Mouse (Mus musculus) midbrain, embryonic 14.5 days (tissue): ENCODE results near the gene Pnck. TPM values are rescaled to one million over a fixed set of nuclear protein-coding genes. Genes with fewer than 3 reads are reported as not detected.

Experiments
- ATAC-seq: fragments of 200-750 bp; cut with Nextera tagmentation; 2 replicates; pipeline ENCODE4 v1.8.0; 2017; ENCODE audit warnings: moderate number of reproducible peaks, moderate library complexity; ENCODE audit not compliant: low FRiP score, low TSS enrichment
- DNase-seq: peaks from one replicate; pipeline ENCODE4 v3.0.0-alpha.2; 2015
- H3K27ac ChIP-seq: fragments of 300-500 bp; sonication (generic); replicated peaks from 2 replicates; pipeline ENCODE4 v1.5.1; 2014; ENCODE audit warnings: mild to moderate bottlenecking, low read depth, low read length, moderate library complexity
- H3K27me3 ChIP-seq: fragments of 300-500 bp; sonication (generic); 2 replicates; pipeline ENCODE4 v1.6.1; 2014; ENCODE audit warnings: low read length, control low read depth, mixed read lengths; ENCODE audit not compliant: control insufficient read depth, insufficient read depth
- H3K36me3 ChIP-seq: fragments of 300-500 bp; sonication (generic); 2 replicates; pipeline ENCODE4 v1.6.1; 2014; ENCODE audit warnings: low read length, control low read depth; ENCODE audit not compliant: control insufficient read depth, insufficient read depth
- H3K4me1 ChIP-seq: fragments of 300-500 bp; sonication (generic); 2 replicates; pipeline ENCODE4 v1.6.1; 2014; ENCODE audit warnings: mild to moderate bottlenecking, antibody characterized with exemption, low read length, control low read depth; ENCODE audit not compliant: control insufficient read depth, insufficient read depth
- H3K4me2 ChIP-seq: fragments of 300-500 bp; sonication (generic); 2 replicates; pipeline ENCODE4 v1.6.1; 2014; ENCODE audit warnings: mild to moderate bottlenecking, low read length, moderate library complexity
- H3K4me3 ChIP-seq: fragments of 300-500 bp; sonication (generic); replicated peaks from 2 replicates; pipeline ENCODE4 v1.5.1; 2014; ENCODE audit warnings: low read depth, low read length
- H3K9ac ChIP-seq: fragments of 300-500 bp; sonication (generic); replicated peaks from 2 replicates; pipeline ENCODE4 v1.6.1; 2014; ENCODE audit warnings: mild to moderate bottlenecking, low read length, moderate library complexity
- H3K9me3 ChIP-seq: fragments of 300-500 bp; sonication (generic); 2 replicates; pipeline ENCODE4 v1.6.1; 2016; ENCODE audit warnings: low read length, control low read depth, mixed read lengths; ENCODE audit not compliant: control insufficient read depth
- WGBS: fragments of 180-500 bp; shearing (Covaris S2); extraction: QIAGEN DNeasy Blood & Tissue Kit; methylation state at CpG from one replicate; pipeline ENCODE4 v1.1.7; 2014; 5-methylcytosine and 5-hydroxymethylcytosine counted together
- polyA plus RNA-seq: library from polyadenylated mRNA; unstranded; fragments of >200 nt; fragmentation: Nextera tagmentation; extraction: Ambion mirVana; gene quantifications from 2 replicates; pipeline ENCODE4 v1.2.1, GENCODE M21; 2014

Pnck gene
- polyA plus RNA-seq, 1 experiment from 2014 or later = 138 TPM

DNA sequence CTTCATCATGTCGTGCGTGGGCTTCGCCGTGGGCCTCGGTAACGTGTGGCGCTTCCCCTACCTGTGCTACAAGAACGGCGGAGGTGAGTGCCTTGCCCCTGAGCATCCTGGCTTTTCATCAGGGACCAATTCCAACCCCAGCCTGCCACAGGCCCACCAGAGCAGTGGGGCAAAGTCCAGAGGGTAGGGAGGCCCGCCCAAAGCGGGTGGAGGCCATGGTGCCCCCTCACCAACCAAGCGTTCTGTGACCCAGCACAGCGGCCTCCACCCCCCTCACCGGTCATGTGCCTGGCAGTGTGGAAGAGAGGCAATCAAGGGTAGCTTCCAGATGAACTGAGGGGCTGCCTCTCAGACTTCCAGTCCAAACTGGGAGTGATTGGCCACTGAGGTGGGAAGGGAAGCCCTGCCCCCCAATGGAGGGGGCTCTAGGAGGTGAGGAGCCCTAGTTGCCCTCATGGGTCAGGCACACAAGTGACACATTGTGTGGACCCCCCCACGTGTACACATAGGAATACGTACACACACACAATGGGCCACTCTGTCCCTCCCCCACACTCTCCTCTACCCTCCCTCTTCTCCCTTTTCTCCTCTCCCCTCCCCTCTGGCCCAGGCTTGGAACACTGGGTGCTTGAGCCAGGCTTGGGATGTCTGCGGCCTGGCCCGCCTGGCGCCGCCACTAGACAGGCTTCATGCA, 14.2 kb upstream of the Pnck start:
- peak; percentile 31 for DNase-seq
- Histone ChIP-seq H3K27me3 (no peaks in the 10 kb centered on the region), H3K4me2 (peak overlapping the region; percentile 68)

DNA sequence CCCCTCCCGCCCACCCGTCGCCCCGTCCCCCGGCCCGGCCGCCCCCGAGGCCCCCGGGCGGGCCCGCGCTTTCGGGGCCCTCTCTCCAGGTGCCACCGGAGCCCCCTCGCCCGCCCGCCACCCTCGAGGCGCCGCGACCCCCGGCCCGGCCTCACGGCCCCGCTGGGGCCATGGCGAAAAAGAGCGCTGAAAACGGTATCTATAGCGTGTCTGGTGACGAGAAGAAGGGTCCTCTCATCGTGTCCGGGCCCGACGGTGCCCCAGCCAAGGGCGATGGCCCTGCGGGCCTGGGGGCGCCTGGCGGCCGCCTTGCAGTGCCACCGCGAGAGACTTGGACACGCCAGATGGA, 13.7 kb upstream of the Pnck start:
- peak; percentile 25 for DNase-seq
- Histone ChIP-seq H3K27me3 (no peaks in the 10 kb centered on the region), H3K9ac (peak overlapping the region; percentile 67), H3K36me3 (0 out of 2 replicates have a peak, but pooled peaks cover 3% of the 10 kb centered on the region), H3K4me3 (peak overlapping the region; percentile 53), H3K27ac (peak overlapping the region; percentile 60; the same call in 1 of the 2 replicates), H3K4me2 (peak overlapping the region; percentile 68), H3K4me1 (peaks cover 3% of the 10 kb centered on the region; the same call in 1 of the 2 replicates), H3K9me3 (no peaks in the 10 kb centered on the region)
- peak; percentile 3; the same call in 1 of the 2 replicates for ATAC-seq
- 33% methylated on average over 26 of the region's 42 CpGs for WGBS

More for the DNA sequence above, 14.2 kb upstream of the Pnck start:
- Histone ChIP-seq H3K4me3 (peak overlapping the region; percentile 53), H3K27ac (0 out of 2 replicates have a peak overlapping the region, but pooled peaks have one; percentile 20), H3K36me3 (peaks cover 5% of the 10 kb centered on the region; the same call in 1 of the 2 replicates), H3K9ac (peak overlapping the region; percentile 67), H3K9me3 (no peaks in the 10 kb centered on the region), H3K4me1 (peaks cover 3% of the 10 kb centered on the region; the same call in 1 of the 2 replicates)
- peak; percentile 26 for ATAC-seq
- WGBS = 36% methylated on average over 20 of the region's 20 CpGs

DNA sequence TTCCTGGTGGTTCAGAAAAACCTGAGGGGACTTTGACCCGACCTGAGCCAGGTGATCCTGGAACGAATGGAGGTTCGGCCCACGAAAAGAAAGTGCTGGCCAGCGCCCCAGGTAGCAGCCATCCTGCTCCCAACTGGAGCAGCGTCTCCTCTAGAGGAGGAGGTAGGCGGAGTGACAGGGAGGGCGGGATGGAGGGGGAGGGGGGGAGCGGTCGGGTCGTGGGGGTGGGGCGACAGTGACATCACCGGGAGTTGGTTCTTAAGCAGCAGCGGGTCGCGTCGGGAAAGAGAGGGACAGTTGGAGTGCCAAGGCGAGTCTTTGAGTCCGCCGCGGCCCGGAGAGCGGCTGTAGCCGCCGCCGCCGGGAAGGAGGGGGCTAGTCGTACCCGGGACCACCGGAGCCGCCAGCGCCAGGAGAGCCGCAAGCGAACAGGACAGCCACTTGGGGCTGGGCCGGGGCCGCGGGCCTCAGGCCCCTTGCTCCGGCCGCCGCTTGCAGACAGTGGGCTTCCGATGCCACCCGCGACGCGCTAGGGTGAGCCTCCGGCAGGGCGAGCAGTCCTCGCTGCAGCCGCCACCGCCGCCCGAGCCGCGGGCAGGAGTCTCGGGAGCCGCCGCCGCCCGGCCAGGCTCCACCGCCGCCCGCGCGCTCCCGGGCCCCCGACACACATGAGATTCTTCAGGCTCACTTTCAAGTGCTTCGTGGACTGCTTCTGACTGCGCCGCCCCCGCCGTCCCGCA, 13.1 kb upstream of the Pnck start, which contains the start of gene Slc6a8:
Slc6a8 (plus strand) TSS at position 272 of the 740 bp plus-strand sequence.
- Histone ChIP-seq H3K4me2 (peak within 1 kb of the TSS; percentile 68), H3K27ac (peak within 1 kb of the TSS; percentile 60), H3K4me3 (peak within 1 kb of the TSS; percentile 53), H3K4me1 (peaks cover 3% of the 10 kb centered on the region; the same call in 1 of the 2 replicates), H3K27me3 (no peaks in the 10 kb centered on the region), H3K9ac (peak within 1 kb of the TSS; percentile 67), H3K36me3 (0 out of 2 replicates have a peak, but pooled peaks cover 3% of the 10 kb centered on the region), H3K9me3 (no peaks in the 10 kb centered on the region)
- ATAC-seq = peak; percentile 71
- 21% methylated on average over 50 of the region's 72 CpGs for WGBS
- DNase-seq = peak; percentile 85

GRCm38 (mm10) chrX:73672031-73672431, 12.1 kb upstream of the Pnck start:
- ATAC-seq (peak; percentile 51; the same call in 1 of the 2 replicates), DNase-seq (peak; percentile 68)
- H3K4me1 ChIP-seq = peaks cover 3% of the 10 kb centered on the region; the same call in 1 of the 2 replicates
- no peak overlapping the region for H3K4me3 ChIP-seq
- H3K9me3 ChIP-seq = no peaks in the 10 kb centered on the region
- 59% methylated on average over 4 of the region's 4 CpGs for WGBS
- no peak overlapping the region for H3K27ac ChIP-seq
- H3K4me2 ChIP-seq = no peak overlapping the region
- H3K36me3 ChIP-seq = 0 out of 2 replicates have a peak, but pooled peaks cover 3% of the 10 kb centered on the region
- no peaks in the 10 kb centered on the region for H3K27me3 ChIP-seq
- no peak overlapping the region for H3K9ac ChIP-seq

DNA sequence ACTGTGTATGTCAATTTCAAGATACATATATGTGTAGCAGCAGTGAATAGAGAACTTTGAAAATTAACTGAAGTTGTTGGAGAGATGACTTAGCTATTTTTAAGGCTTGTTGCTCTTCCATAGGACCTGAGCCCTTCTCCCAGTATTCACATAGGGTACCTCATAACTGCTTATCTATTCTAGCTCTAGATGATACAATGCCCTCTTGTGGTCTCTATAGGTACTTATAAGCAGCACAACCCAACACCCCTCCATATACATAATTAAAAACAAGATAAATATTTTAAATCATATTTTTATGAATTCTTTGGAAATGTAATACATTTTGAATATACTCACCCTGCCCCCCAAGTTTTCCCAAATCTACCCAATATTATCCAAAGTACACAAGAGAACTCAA, 3.2 kb upstream of the Pnck start:
- H3K4me3 ChIP-seq = no peak overlapping the region
- H3K9me3 ChIP-seq = no peaks in the 10 kb centered on the region
- H3K27me3 ChIP-seq = no peaks in the 10 kb centered on the region
- ATAC-seq (no peak), DNase-seq (peak; percentile 57)
- H3K9ac ChIP-seq = no peak overlapping the region
- H3K4me2 ChIP-seq = no peak overlapping the region
- 0 out of 2 replicates have a peak, but pooled peaks cover 5% of the 10 kb centered on the region for H3K4me1 ChIP-seq
- H3K36me3 ChIP-seq = no peaks in the 10 kb centered on the region
- no peak overlapping the region for H3K27ac ChIP-seq

DNA sequence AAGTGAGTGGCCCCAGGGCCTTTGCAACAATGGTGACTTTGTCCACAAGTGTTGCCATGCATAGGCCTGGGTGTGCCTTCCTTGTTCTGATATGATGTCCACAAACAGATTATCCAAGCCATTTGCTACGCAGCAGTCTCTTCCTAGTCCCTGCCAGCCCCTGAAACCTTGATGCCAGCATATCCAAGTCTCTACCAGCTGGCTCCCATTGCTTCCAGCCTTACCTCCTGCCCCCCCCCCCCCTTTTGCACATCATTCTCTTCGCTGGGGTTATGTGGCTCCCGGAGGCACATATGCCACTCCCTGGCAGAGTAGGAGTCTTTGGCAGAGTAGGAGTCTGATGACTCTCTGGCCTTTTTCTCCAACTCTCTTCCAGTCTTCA, 358 bp upstream of the Pnck start:
- no peaks in the 10 kb centered on the region for H3K36me3 ChIP-seq
- H3K4me1 ChIP-seq = 0 out of 2 replicates have a peak, but pooled peaks cover 5% of the 10 kb centered on the region
- H3K9ac ChIP-seq = peak overlapping the region; percentile 49; the same call in 1 of the 2 replicates
- H3K4me2 ChIP-seq = peak overlapping the region; percentile 57
- no peaks in the 10 kb centered on the region for H3K27me3 ChIP-seq
- WGBS = 65% methylated on average over 3 of the region's 3 CpGs
- H3K9me3 ChIP-seq = no peaks in the 10 kb centered on the region
- no peak for DNase-seq
- H3K4me3 ChIP-seq = peak overlapping the region; percentile 48
- peak overlapping the region; percentile 60; the same call in 1 of the 2 replicates for H3K27ac ChIP-seq
- ATAC-seq = peak; percentile 11; the same call in 1 of the 2 replicates

DNA sequence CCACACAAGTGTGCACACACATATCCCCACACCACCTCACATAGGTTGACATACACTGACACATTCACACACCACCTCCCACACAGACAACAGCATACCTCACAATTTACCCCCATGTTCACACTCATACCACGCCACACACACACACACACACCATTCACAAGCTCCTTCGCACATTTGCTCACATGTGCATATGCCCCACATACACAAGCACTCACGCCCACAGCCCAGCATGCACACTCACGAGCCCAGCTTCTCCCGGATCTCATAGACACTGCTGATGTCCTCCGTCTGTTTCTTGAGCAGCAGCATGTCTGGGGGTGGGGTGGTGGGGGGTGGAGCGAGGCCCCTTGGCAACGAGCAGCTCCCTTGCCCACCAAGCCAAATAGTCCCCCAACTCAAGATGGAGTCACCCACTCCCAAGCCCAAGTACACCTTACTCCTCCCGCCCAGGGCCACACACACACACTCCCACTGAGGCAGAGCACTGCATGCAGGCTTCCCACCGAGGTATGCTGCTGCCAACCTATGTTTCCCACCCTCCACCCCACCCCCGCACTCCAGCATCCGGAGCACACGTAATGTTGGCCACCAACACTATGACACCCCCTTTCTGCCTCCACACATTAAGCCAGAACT, 862 bp downstream of the Pnck start:
- Histone ChIP-seq H3K27ac (peak overlapping the region; percentile 60), H3K9me3 (no peaks in the 10 kb centered on the region), H3K9ac (peak overlapping the region; percentile 49; the same call in 1 of the 2 replicates), H3K4me1 (0 out of 2 replicates have a peak, but pooled peaks cover 5% of the 10 kb centered on the region), H3K27me3 (no peaks in the 10 kb centered on the region), H3K4me2 (peak overlapping the region; percentile 57), H3K4me3 (peak overlapping the region; percentile 48), H3K36me3 (no peaks in the 10 kb centered on the region)
- DNase-seq (no peak), ATAC-seq (peak; percentile 16; the same call in 1 of the 2 replicates)
- 61% methylated on average over 13 of the region's 13 CpGs for WGBS

DNA sequence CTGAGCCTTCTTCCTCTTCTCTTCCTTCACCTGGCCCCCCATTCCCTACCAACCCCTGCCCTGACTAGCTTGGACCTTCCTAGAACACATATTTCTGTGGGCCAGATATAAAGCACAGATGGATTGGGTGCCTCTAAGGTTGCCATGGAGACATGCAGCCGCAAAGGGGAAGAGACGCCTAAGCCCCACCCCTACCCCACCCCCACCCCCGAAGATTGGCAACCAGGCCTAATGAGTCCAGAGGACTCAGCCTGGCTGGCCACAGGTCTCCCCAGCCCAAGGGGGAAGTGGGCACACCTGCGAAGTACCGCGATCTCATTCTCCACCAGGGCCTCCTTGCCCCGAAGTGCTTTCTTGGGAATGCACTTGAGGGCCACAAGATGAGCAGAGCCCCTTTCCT, 1.5 kb downstream of the Pnck start:
- Histone ChIP-seq H3K9me3 (no peaks in the 10 kb centered on the region), H3K4me2 (peak overlapping the region; percentile 57), H3K4me1 (0 out of 2 replicates have a peak, but pooled peaks cover 5% of the 10 kb centered on the region), H3K27ac (no peak overlapping the region), H3K36me3 (no peaks in the 10 kb centered on the region), H3K9ac (no peak overlapping the region), H3K27me3 (no peaks in the 10 kb centered on the region), H3K4me3 (peak overlapping the region; percentile 48)
- DNase-seq (peak; percentile 6), ATAC-seq (no peak)
- WGBS = 55% methylated on average over 6 of the region's 7 CpGs
